Mouse (Mus musculus): ENCODE data around the gene Acvr1b. TPM values are rescaled to one million over a fixed set of nuclear protein-coding genes. Genes with fewer than 3 reads are reported as not detected.
A peak's percentile ranks its signal among the peaks of the same experiment; 100 is the strongest.

Gene Acvr1b
- total and polyA plus RNA-seq, 3 experiments: 2.7 to 4.8 (median 2.9) TPM

DNA sequence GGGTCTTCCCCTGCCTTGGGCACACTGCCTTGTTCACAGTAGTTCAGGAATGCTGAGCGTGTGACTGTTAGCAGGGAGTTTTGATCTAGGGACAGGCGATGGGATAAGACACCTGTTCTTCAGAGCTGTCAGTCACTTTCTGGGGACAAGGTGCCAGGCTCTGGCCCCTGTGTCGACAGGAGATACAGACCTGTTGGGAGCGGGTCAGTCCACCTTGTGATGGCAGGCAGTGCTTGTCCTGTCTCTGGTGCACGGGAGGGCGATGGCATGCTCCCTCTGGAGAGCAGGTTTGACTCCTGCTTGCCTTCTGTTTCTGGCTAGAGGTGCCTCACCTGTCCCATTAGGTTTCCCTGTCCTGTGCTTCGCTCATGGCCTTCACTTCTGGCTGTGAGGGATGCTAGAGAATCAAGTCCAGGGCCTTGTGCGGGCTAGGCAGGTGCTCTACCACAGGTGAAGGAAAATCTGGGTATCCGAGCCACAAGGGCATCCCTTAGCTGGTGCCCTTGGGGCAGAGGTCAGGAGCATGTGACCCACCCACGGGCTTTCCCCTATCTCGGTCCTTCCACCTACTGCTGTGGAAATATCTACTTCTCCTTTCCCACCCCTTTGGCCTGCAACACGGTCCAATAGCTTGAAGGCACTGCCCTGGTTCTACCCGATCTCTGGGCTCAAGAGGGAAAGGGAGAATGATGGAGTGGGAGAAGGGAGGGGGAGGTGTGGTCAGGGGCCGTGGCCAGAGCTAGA lies 82.8 kb downstream of the Acvr1b start:
- Histone ChIP-seq H3K27ac (ENCODE audit: insufficient read depth, low read depth) (no peak overlapping the region), H3K36me3 (replicated peaks in 1 of 2; ENCODE audit: control insufficient read depth in 1 of 2, insufficient read depth in 1 of 2, low read length in 1 of 2) (no peaks in the 10 kb centered on the region), H3K4me1 (ENCODE audit: control insufficient read depth in 1 of 2, insufficient read depth in 2 of 2) (peaks cover 35 to 78% of the 10 kb centered on the region in 2 experiments), H3K4me3 (replicated peaks in 1 of 3; ENCODE audit: low read depth in 2 of 3, low read length in 2 of 3, poor library complexity in 1 of 3) (peak overlapping the region in 1 of 3 experiments; percentile 25), H3K27me3 (replicated peaks) (peaks cover 20% of the 10 kb centered on the region), H3K79me2 (replicated peaks; ENCODE audit: control insufficient read depth, extremely low read depth, insufficient read depth, poor library complexity, severe bottlenecking) (no peaks in the 10 kb centered on the region), H3K9me3 (replicated peaks; ENCODE audit: low read length) (peaks cover 18% of the 10 kb centered on the region), H3K4me2 (ENCODE audit: insufficient read depth, low read depth, poor library complexity, severe bottlenecking) (no peak overlapping the region), H3K9ac (ENCODE audit: insufficient read depth, low read depth) (no peak overlapping the region)
- TF ChIP-seq ZKSCAN1 (IDR thresholded peaks at IDR 0.05; ENCODE audit: borderline replicate concordance, low read depth, low read length): no peak
- TF ChIP-seq ETS1 (conservative IDR thresholded peaks at IDR 0.05; ENCODE audit: low read depth, low read length): peak; percentile 81
- TF ChIP-seq JUND (conservative IDR thresholded peaks at IDR 0.05; ENCODE audit: low read depth, low read length): no peak
- no peak for TF ChIP-seq GABPA (IDR thresholded peaks at IDR 0.05; ENCODE audit: insufficient replicate concordance, low read depth, low read length)
- peak; percentile 50; the same call in 1 of the 2 replicates for TF ChIP-seq TCF12 (IDR thresholded peaks at IDR 0.05; ENCODE audit: low read depth, low read length)
- peak; percentile 40; the same call in 1 of the 2 replicates for TF ChIP-seq MEF2A (IDR thresholded peaks at IDR 0.05; ENCODE audit: borderline replicate concordance, low read depth, low read length)
- no peak for TF ChIP-seq MAFK (IDR thresholded peaks at IDR 0.05; ENCODE audit: insufficient replicate concordance, low read length)
- TF ChIP-seq POLR2AphosphoS2 (IDR thresholded peaks at IDR 0.05; ENCODE audit: low read depth, low read length): no peak
- no peak for TF ChIP-seq KAT2A (IDR thresholded peaks at IDR 0.05; ENCODE audit: insufficient replicate concordance, low read length)
- TF ChIP-seq ZNF384 (IDR thresholded peaks at IDR 0.05; ENCODE audit: low read depth, low read length): no peak
- no peak for TF ChIP-seq MYC (IDR thresholded peaks at IDR 0.05; ENCODE audit: low read depth, low read length)
- no peak for TF ChIP-seq ELF1 (IDR thresholded peaks at IDR 0.05; ENCODE audit: low read depth, low read length)
- no peak for TF ChIP-seq CTCF (conservative IDR thresholded peaks at IDR 0.05 in 1 of 2, IDR thresholded peaks at IDR 0.05 in 1 of 2; ENCODE audit: low read depth in 2 of 2, low read length in 2 of 2)
- peak; percentile 34 for TF ChIP-seq USF1 (IDR thresholded peaks at IDR 0.05; ENCODE audit: low read depth, low read length)
- TF ChIP-seq PAX5 (IDR thresholded peaks at IDR 0.05; ENCODE audit: low read length): no peak
- no peak for TF ChIP-seq ZC3H11A (IDR thresholded peaks at IDR 0.05; ENCODE audit: low read depth, low read length)
- TF ChIP-seq MAZ (IDR thresholded peaks at IDR 0.05; ENCODE audit: low read depth, low read length): no peak
- no peak for TF ChIP-seq POLR2A (IDR thresholded peaks at IDR 0.05; ENCODE audit: low read depth, low read length)
- TF ChIP-seq IRF4 (IDR thresholded peaks at IDR 0.05; ENCODE audit: low read depth, low read length): peak; percentile 36; the same call in 1 of the 2 replicates
- no peak for TF ChIP-seq E2F4 (IDR thresholded peaks at IDR 0.05; ENCODE audit: insufficient replicate concordance, low read depth, low read length)
- TF ChIP-seq BHLHE40 (IDR thresholded peaks at IDR 0.05; ENCODE audit: low read depth, low read length): peak; percentile 67
- TF ChIP-seq UBTF (IDR thresholded peaks at IDR 0.05; ENCODE audit: low read depth, low read length): no peak
- no peak for TF ChIP-seq SIN3A (IDR thresholded peaks at IDR 0.05; ENCODE audit: low read length)
- TF ChIP-seq ZMIZ1 (IDR thresholded peaks at IDR 0.05; ENCODE audit: low read depth, low read length): no peak
- peak; percentile 24; the same call in 1 of the 2 replicates for TF ChIP-seq MXI1 (IDR thresholded peaks at IDR 0.05; ENCODE audit: low read depth, low read length)
- TF ChIP-seq SMC3 (IDR thresholded peaks at IDR 0.05; ENCODE audit: low read depth, low read length): no peak
- TF ChIP-seq TBP (conservative IDR thresholded peaks at IDR 0.05; ENCODE audit: low read depth, low read length): no peak
- TF ChIP-seq MAX (IDR thresholded peaks at IDR 0.05; ENCODE audit: low read length): 0 out of 2 replicates have a peak, but pooled peaks have one; percentile 34
- TF ChIP-seq EP300 (IDR thresholded peaks at IDR 0.05; ENCODE audit: low read length): peak; percentile 66
- peak; percentile 47 for TF ChIP-seq USF2 (conservative IDR thresholded peaks at IDR 0.05; ENCODE audit: low read depth, low read length)
- TF ChIP-seq CHD1 (IDR thresholded peaks at IDR 0.05; ENCODE audit: low read depth, low read length): no peak
- dilution Hi-C loops (cut with MboI; ENCODE audit: extremely low pct_ligation_motif_present, extremely low pct_unique_long_range_greater_than_20kb, low sequenced_read_pairs): no loop called here
- in situ Hi-C loops (cut with MboI; ENCODE audit: low pct_ligation_motif_present, low pct_unique_long_range_greater_than_20kb, low sequenced_read_pairs): no loop called here
- no peak for DNase-seq (ENCODE audit: extremely low read depth)
